Mouse (Mus musculus): ENCODE measurements around the gene Prss57.

GRCm38 (mm10) chr10:79818225-79818624 is 27.5 kb upstream of the Prss57 start:
- TF ChIP-seq CTCF (IDR thresholded peaks at IDR 0.05; ENCODE audit: low read depth, low read length) = no peak
- TF ChIP-seq GATA1 (IDR thresholded peaks at IDR 0.05; ENCODE audit: borderline replicate concordance, low read length) = no peak
- no peak for TF ChIP-seq POLR2AphosphoS5 (IDR thresholded peaks at IDR 0.05; ENCODE audit: insufficient replicate concordance, low read depth, low read length)
- TF ChIP-seq GATA2 (IDR thresholded peaks at IDR 0.05; ENCODE audit: borderline replicate concordance, low read depth, low read length) = no peak
- TF ChIP-seq TAL1 (conservative IDR thresholded peaks at IDR 0.05; ENCODE audit: low read depth, low read length) = no peak

All from G1E (cell line).